Mouse (Mus musculus) forebrain, embryonic 16.5 days (tissue): Measurements from ENCODE around the gene Angptl3. TPM values are rescaled to one million over a fixed set of nuclear protein-coding genes. Genes with fewer than 3 reads are reported as not detected.

Experiments used
- ATAC-seq: fragments of 200-750 bp; cut with Nextera tagmentation; 2 replicates; pipeline ENCODE4 v1.8.0; 2017; ENCODE audit warnings: mild to moderate bottlenecking, moderate library complexity
- H3K27ac ChIP-seq: fragments of 300-500 bp; sonication (generic); 2 replicates; pipeline ENCODE4 v1.5.1; 2014; ENCODE audit warnings: low read length, control low read depth
- H3K27me3 ChIP-seq: fragments of 300-500 bp; sonication (generic); replicated peaks from 2 replicates; pipeline ENCODE4 v1.6.1; 2014; ENCODE audit warnings: low read length; ENCODE audit not compliant: control insufficient read depth, insufficient read depth
- H3K36me3 ChIP-seq: fragments of 300-500 bp; sonication (generic); 2 replicates; pipeline ENCODE4 v1.6.1; 2014; ENCODE audit not compliant: control insufficient read depth, insufficient read depth
- H3K4me1 ChIP-seq: fragments of 300-500 bp; sonication (generic); replicated peaks from 2 replicates; pipeline ENCODE4 v1.6.1; 2014; ENCODE audit warnings: low read length; ENCODE audit not compliant: control insufficient read depth, insufficient read depth
- H3K4me2 ChIP-seq: fragments of 300-500 bp; sonication (generic); 2 replicates; pipeline ENCODE4 v1.6.1; 2014; ENCODE audit warnings: mild to moderate bottlenecking, low read length, control low read depth
- H3K4me3 ChIP-seq: fragments of 300-500 bp; sonication (generic); replicated peaks from 2 replicates; pipeline ENCODE4 v1.5.1; 2014; ENCODE audit warnings: mild to moderate bottlenecking, low read length, control low read depth
- H3K9ac ChIP-seq: fragments of 300-500 bp; sonication (generic); replicated peaks from 2 replicates; pipeline ENCODE4 v1.6.1; 2014; ENCODE audit warnings: low read depth, low read length, control low read depth
- H3K9me3 ChIP-seq: fragments of 300-500 bp; sonication (generic); 2 replicates; pipeline ENCODE4 v1.6.1; 2016; ENCODE audit warnings: low read length; ENCODE audit not compliant: control insufficient read depth
- WGBS: fragments of 180-500 bp; shearing (Covaris S2); extraction: QIAGEN DNeasy Blood & Tissue Kit; methylation state at CpG from one replicate; pipeline ENCODE4 v1.1.7; 2014; 5-methylcytosine and 5-hydroxymethylcytosine counted together
- polyA plus RNA-seq: library from polyadenylated mRNA; unstranded; fragments of >200 nt; fragmentation: Nextera tagmentation; extraction: Ambion mirVana; gene quantifications from 2 replicates; pipeline ENCODE4 v1.2.1, GENCODE M21; 2015

The Angptl3 gene
- 0.88 and 2.1 TPM in 2 replicates for polyA plus RNA-seq

- ATAC-seq: no peak
- Histone ChIP-seq H3K27me3 (no peaks in the 10 kb centered on the region), H3K4me1 (no peaks in the 10 kb centered on the region), H3K27ac (no peak within 1 kb of the TSS), H3K4me2 (no peak within 1 kb of the TSS), H3K9me3 (no peaks in the 10 kb centered on the region), H3K36me3 (no peaks in the 10 kb centered on the region; the same call in 1 of the 2 replicates), H3K4me3 (no peak within 1 kb of the TSS), H3K9ac (no peak within 1 kb of the TSS)
- WGBS: 86% methylated on average over 2 of the region's 2 CpGs
Measured at GRCm38 (mm10) chr4:99030686-99031085, at the start of gene Angptl3. Angptl3 (plus strand) TSS chr4:99030954.

GRCm38 (mm10) chr4:98984701-98985100 is 46.1 kb upstream of the Angptl3 start:
- no peak for ATAC-seq
- WGBS: 92% methylated on average over 8 of the region's 8 CpGs
- Histone ChIP-seq H3K9me3 (no peaks in the 10 kb centered on the region), H3K4me2 (no peak overlapping the region), H3K9ac (no peak overlapping the region), H3K4me1 (no peaks in the 10 kb centered on the region), H3K36me3 (peaks cover 15% of the 10 kb centered on the region), H3K4me3 (no peak overlapping the region), H3K27ac (no peak overlapping the region), H3K27me3 (no peaks in the 10 kb centered on the region)

GRCm38 (mm10) chr4:98993491-98993890 is 37.3 kb upstream of the Angptl3 start:
- Histone ChIP-seq H3K27me3 (no peaks in the 10 kb centered on the region), H3K9ac (no peak overlapping the region), H3K27ac (no peak overlapping the region), H3K4me1 (no peaks in the 10 kb centered on the region), H3K4me2 (no peak overlapping the region), H3K9me3 (no peaks in the 10 kb centered on the region), H3K4me3 (no peak overlapping the region), H3K36me3 (peaks cover 5% of the 10 kb centered on the region)
- no peak for ATAC-seq
- 84% methylated on average over 4 of the region's 4 CpGs for WGBS

DNA sequence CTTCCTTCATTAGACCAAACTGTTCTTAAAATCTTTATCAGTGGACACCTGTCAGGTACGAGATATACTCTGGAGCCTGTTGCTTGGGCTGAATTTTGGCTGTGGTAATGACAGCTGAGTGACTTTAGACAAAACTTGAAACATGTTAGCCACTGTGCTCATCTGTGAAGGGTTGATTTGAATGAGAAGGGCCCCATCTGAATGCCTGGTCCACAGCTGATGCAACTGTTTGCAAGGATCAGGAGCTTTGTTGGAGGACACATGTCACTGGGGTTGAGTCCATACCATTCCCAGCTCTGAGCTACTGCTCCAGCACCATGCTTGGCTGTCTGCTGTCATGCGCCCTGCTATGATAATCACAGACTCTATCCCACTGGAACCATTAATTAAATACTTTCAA is 25.2 kb upstream of the Angptl3 start:
- Histone ChIP-seq H3K4me2 (no peak overlapping the region), H3K4me1 (no peaks in the 10 kb centered on the region), H3K9ac (no peak overlapping the region), H3K36me3 (peaks cover 6% of the 10 kb centered on the region; the same call in 1 of the 2 replicates), H3K4me3 (no peak overlapping the region), H3K9me3 (no peaks in the 10 kb centered on the region), H3K27ac (no peak overlapping the region), H3K27me3 (no peaks in the 10 kb centered on the region)
- ATAC-seq: no peak
- WGBS: 89% methylated on average over 2 of the region's 2 CpGs

- WGBS: 79% methylated on average over 2 of the region's 2 CpGs
- Histone ChIP-seq H3K9me3 (no peaks in the 10 kb centered on the region), H3K27ac (no peak overlapping the region), H3K4me2 (no peak overlapping the region), H3K9ac (no peak overlapping the region), H3K27me3 (no peaks in the 10 kb centered on the region), H3K4me1 (no peaks in the 10 kb centered on the region), H3K36me3 (peaks cover 6% of the 10 kb centered on the region; the same call in 1 of the 2 replicates), H3K4me3 (no peak overlapping the region)
- no peak for ATAC-seq
Measured at GRCm38 (mm10) chr4:99006319-99006718, 24.4 kb upstream of the Angptl3 start.

GRCm38 (mm10) chr4:99011039-99011438 is 19.7 kb upstream of the Angptl3 start:
- ATAC-seq: no peak
- Histone ChIP-seq H3K9me3 (no peaks in the 10 kb centered on the region), H3K4me1 (no peaks in the 10 kb centered on the region), H3K4me2 (no peak overlapping the region), H3K36me3 (peaks cover 11% of the 10 kb centered on the region), H3K27me3 (no peaks in the 10 kb centered on the region), H3K27ac (no peak overlapping the region), H3K9ac (no peak overlapping the region), H3K4me3 (no peak overlapping the region)
- WGBS: 92% methylated on average over 4 of the region's 4 CpGs

- Histone ChIP-seq H3K4me2 (no peak overlapping the region), H3K36me3 (no peaks in the 10 kb centered on the region), H3K9ac (no peak overlapping the region), H3K27me3 (no peaks in the 10 kb centered on the region), H3K9me3 (no peaks in the 10 kb centered on the region), H3K4me1 (no peaks in the 10 kb centered on the region), H3K4me3 (no peak overlapping the region), H3K27ac (no peak overlapping the region)
- WGBS: 80% methylated on average over 8 of the region's 8 CpGs
- ATAC-seq: peak; percentile 36; the same call in 1 of the 2 replicates
Measured at GRCm38 (mm10) chr4:99022221-99022620, 8.5 kb upstream of the Angptl3 start.

DNA sequence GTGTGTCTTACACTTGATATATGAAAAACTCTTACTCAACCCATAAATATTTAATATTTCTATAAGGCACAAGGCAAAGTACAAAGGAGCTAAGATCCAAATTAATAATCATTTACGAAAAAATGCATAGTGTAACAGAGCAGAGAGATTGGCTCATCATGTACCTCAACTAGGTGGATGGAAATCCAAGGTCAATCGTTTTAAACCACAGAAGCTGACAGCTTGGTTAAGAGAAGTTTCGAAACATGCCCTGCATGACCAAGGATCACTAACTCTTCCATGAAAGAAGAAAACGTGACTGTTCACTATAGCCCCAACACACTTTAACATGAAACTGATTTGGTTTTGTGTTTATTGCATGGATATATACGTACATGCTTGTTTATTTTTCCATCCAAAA is 2.4 kb upstream of the Angptl3 start:
- no peaks in the 10 kb centered on the region; the same call in 1 of the 2 replicates for H3K36me3 ChIP-seq
- H3K27ac ChIP-seq: no peak overlapping the region
- no peak overlapping the region for H3K4me3 ChIP-seq
- H3K4me2 ChIP-seq: no peak overlapping the region
- H3K9ac ChIP-seq: no peak overlapping the region
- no peaks in the 10 kb centered on the region for H3K4me1 ChIP-seq
- ATAC-seq: no peak
- WGBS: 97% methylated on average over 5 of the region's 5 CpGs
- H3K27me3 ChIP-seq: no peaks in the 10 kb centered on the region
- no peaks in the 10 kb centered on the region for H3K9me3 ChIP-seq

- Histone ChIP-seq H3K4me2 (no peak overlapping the region), H3K9me3 (no peaks in the 10 kb centered on the region), H3K9ac (no peak overlapping the region), H3K36me3 (no peaks in the 10 kb centered on the region; the same call in 1 of the 2 replicates), H3K27ac (no peak overlapping the region), H3K4me1 (no peaks in the 10 kb centered on the region), H3K4me3 (no peak overlapping the region), H3K27me3 (no peaks in the 10 kb centered on the region)
- 79% methylated on average over 4 of the region's 4 CpGs for WGBS
- ATAC-seq: no peak
Measured at GRCm38 (mm10) chr4:99032921-99033320, 2.2 kb downstream of the Angptl3 start.

DNA sequence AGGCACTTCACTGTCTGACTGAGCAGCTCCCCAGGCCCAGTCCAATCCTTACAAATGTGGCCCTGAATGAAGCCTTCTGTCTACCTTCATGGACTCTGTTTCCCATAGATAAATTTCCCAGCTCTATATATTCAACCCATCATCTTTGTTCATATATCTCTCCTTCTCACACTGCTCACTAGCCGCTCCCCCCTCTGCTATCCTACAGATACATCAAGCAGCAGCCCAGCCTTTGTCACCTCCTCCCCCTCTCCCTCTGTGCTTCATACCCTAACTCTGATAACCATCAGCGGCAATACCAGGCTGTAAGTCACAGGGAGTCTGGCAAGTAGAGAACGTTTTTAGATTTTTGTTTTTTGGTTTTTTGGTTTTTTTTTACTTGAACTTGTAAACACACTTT is 14.1 kb downstream of the Angptl3 start:
- no peak for ATAC-seq
- Histone ChIP-seq H3K9me3 (no peaks in the 10 kb centered on the region), H3K4me3 (no peak overlapping the region), H3K4me2 (no peak overlapping the region), H3K4me1 (no peaks in the 10 kb centered on the region), H3K27me3 (no peaks in the 10 kb centered on the region), H3K27ac (no peak overlapping the region), H3K9ac (no peak overlapping the region), H3K36me3 (peaks cover 3% of the 10 kb centered on the region)
- 90% methylated on average over 3 of the region's 3 CpGs for WGBS
